Comparison of ENCODE assay signal across 8 mouse cellular contexts in genomic region chr4:40472700-40473530, GRCm38 (mm10). TPM values are rescaled to one million over a fixed set of nuclear protein-coding genes. Genes with fewer than 3 reads are reported as not detected.
A peak's percentile ranks its signal among the peaks of the same experiment; 100 is the strongest.
DNase-seq lines count a peak whose midpoint lies in the region; ATAC-seq and TF ChIP-seq lines count a peak whose summit lies in the region.
"Had no signal": no experiment of that assay in that cellular context is flagged by ENCODE, and none has a peak within 500 bp of the region (broad histone marks: within the 10 kb centered on the region; RNA-seq: fewer than 3 reads in every experiment).

No protein-coding gene starts in this region.

- TF ChIP-seq POLR2A in lung, adult 2 months (IDR thresholded peaks at IDR 0.05; ENCODE audit: borderline replicate concordance, extremely low read depth, low read depth, low read length) = no peak

- peaks cover 5% of the 10 kb centered on the region; the same call in 1 of the 2 replicates for H3K4me1 ChIP-seq in lung, embryonic 15.5 days
- no peaks in the 10 kb centered on the region for H3K4me1 ChIP-seq in lung, adult 2 months (ENCODE audit: control insufficient read depth, insufficient read depth, low read length)
- H3K4me1 ChIP-seq in embryonic facial prominence, embryonic 14.5 days (ENCODE audit: control insufficient read depth, insufficient read depth, low read length) = 0 out of 2 replicates have a peak, but pooled peaks cover 5% of the 10 kb centered on the region
- H3K4me1 ChIP-seq in hindbrain, embryonic 12.5 days = 0 out of 2 replicates have a peak, but pooled peaks cover 2% of the 10 kb centered on the region
- H3K4me1 ChIP-seq in liver, embryonic 16.5 days (ENCODE audit: control insufficient read depth, low read depth, low read length) = no peaks in the 10 kb centered on the region

- no peaks in the 10 kb centered on the region for H3K9me3 ChIP-seq in lung, embryonic 15.5 days
- no peaks in the 10 kb centered on the region for H3K9me3 ChIP-seq in embryonic facial prominence, embryonic 14.5 days (ENCODE audit: control insufficient read depth, low read length)
- H3K9me3 ChIP-seq in hindbrain, embryonic 12.5 days (replicated peaks) = no peaks in the 10 kb centered on the region
- no peaks in the 10 kb centered on the region for H3K9me3 ChIP-seq in liver, embryonic 16.5 days (replicated peaks; ENCODE audit: control insufficient read depth, low read length)

- no peak overlapping the region for H3K9ac ChIP-seq in lung, embryonic 15.5 days
- peak overlapping the region; percentile 52 for H3K9ac ChIP-seq in embryonic facial prominence, embryonic 14.5 days (ENCODE audit: low read depth, low read length)
- H3K9ac ChIP-seq in hindbrain, embryonic 12.5 days = peak overlapping the region; percentile 59
- no peak overlapping the region for H3K9ac ChIP-seq in liver, embryonic 16.5 days (ENCODE audit: low read depth, low read length)

- peaks cover 33% of the 10 kb centered on the region for H3K27me3 ChIP-seq in lung, embryonic 15.5 days
- peaks cover 26% of the 10 kb centered on the region for H3K27me3 ChIP-seq in embryonic facial prominence, embryonic 14.5 days (replicated peaks; ENCODE audit: control insufficient read depth, insufficient read depth, low read length)
- peaks cover 30% of the 10 kb centered on the region for H3K27me3 ChIP-seq in hindbrain, embryonic 12.5 days
- peaks cover 19% of the 10 kb centered on the region for H3K27me3 ChIP-seq in liver, embryonic 16.5 days (ENCODE audit: control insufficient read depth, insufficient read depth, low read depth, low read length)

- no peak for DNase-seq in lung, adult 2 months
- DNase-seq in embryonic facial prominence, embryonic 14.5 days (ENCODE audit: low spot score) = peak; percentile 72
- DNase-seq in ovary, adult 18-20 months (ENCODE audit: low spot score) = peak; percentile 24

- no peak for TF ChIP-seq CTCF in lung, adult 2 months (IDR thresholded peaks at IDR 0.05; ENCODE audit: insufficient read depth, low read length)

- 5% methylated on average over 54 of the region's 55 CpGs for WGBS in lung, embryonic 15.5 days
- 4% methylated on average over 54 of the region's 55 CpGs for WGBS in lung, adult 2 months
- WGBS in embryonic facial prominence, embryonic 14.5 days = 4% methylated on average over 38 of the region's 55 CpGs
- 4% methylated on average over 54 of the region's 55 CpGs for WGBS in hindbrain, embryonic 12.5 days
- 5% methylated on average over 55 of the region's 55 CpGs for WGBS in liver, embryonic 16.5 days (ENCODE audit: insufficient replicate concordance)

- H3K4me3 ChIP-seq in lung, embryonic 15.5 days = peak overlapping the region; percentile 34
- no peak overlapping the region for H3K4me3 ChIP-seq in lung, adult 2 months (replicated peaks; ENCODE audit: extremely low read depth, low read depth, low read length)
- H3K4me3 ChIP-seq in embryonic facial prominence, embryonic 14.5 days (ENCODE audit: low read depth, low read length) = peak overlapping the region; percentile 46
- H3K4me3 ChIP-seq in hindbrain, embryonic 12.5 days = peak overlapping the region; percentile 43
- no peak overlapping the region for H3K4me3 ChIP-seq in liver, embryonic 16.5 days (ENCODE audit: low read depth, low read length)
- H3K4me3 ChIP-seq: erythroblast, embryonic 14.5 days had no signal

- H3K27ac ChIP-seq in lung, embryonic 15.5 days = no peak overlapping the region
- H3K27ac ChIP-seq in embryonic facial prominence, embryonic 14.5 days (replicated peaks; ENCODE audit: low read depth, low read length) = no peak overlapping the region
- no peak overlapping the region for H3K27ac ChIP-seq in hindbrain, embryonic 12.5 days
- H3K27ac ChIP-seq in liver, embryonic 16.5 days (ENCODE audit: low read length) = no peak overlapping the region

- H3K4me2 ChIP-seq in lung, embryonic 15.5 days = peak overlapping the region; percentile 66
- peak overlapping the region; percentile 88 for H3K4me2 ChIP-seq in embryonic facial prominence, embryonic 14.5 days (ENCODE audit: low read depth, low read length)
- H3K4me2 ChIP-seq in hindbrain, embryonic 12.5 days (replicated peaks) = peak overlapping the region; percentile 89
- H3K4me2 ChIP-seq in liver, embryonic 16.5 days (ENCODE audit: low read depth, low read length) = peak overlapping the region; percentile 15

- no peaks in the 10 kb centered on the region for H3K36me3 ChIP-seq in lung, embryonic 15.5 days
- no peaks in the 10 kb centered on the region for H3K36me3 ChIP-seq in embryonic facial prominence, embryonic 14.5 days (ENCODE audit: control insufficient read depth, insufficient read depth, low read length)
- H3K36me3 ChIP-seq in hindbrain, embryonic 12.5 days = no peaks in the 10 kb centered on the region
- no peaks in the 10 kb centered on the region for H3K36me3 ChIP-seq in liver, embryonic 16.5 days (ENCODE audit: control insufficient read depth, insufficient read depth)

- ATAC-seq in lung, embryonic 15.5 days (ENCODE audit: borderline replicate concordance, extremely low read depth, low FRiP score, low TSS enrichment) = peak; percentile 80; the same call in 1 of the 2 replicates
- peak; percentile 86 for ATAC-seq in embryonic facial prominence, embryonic 14.5 days (ENCODE audit: low read depth)
- peak; percentile 93 for ATAC-seq in hindbrain, embryonic 12.5 days (ENCODE audit: low FRiP score)
- no peak for ATAC-seq in liver, embryonic 16.5 days (ENCODE audit: low read depth)
- ATAC-seq in CD4-positive, CD25-positive, alpha-beta regulatory T cell, adult 4 months = no peak

RNA-seq across cellular contexts. Expression of gene Tmem215, which starts 0.9 kb away (rescaled TPM):
- 0.52 and 0.83 TPM in 2 replicates for polyA plus RNA-seq in lung, embryonic 15.5 days (2015; fragmentation: Nextera tagmentation; extraction: Ambion mirVana)
- 0.07 and 0.28 TPM in 2 replicates for polyA plus RNA-seq in lung, adult 2 months (2012; rRNA removed)
- 1.4 TPM in 2 replicates for polyA plus RNA-seq in embryonic facial prominence, embryonic 14.5 days (2014; fragmentation: Nextera tagmentation; extraction: Ambion mirVana)
- polyA plus RNA-seq in hindbrain, embryonic 12.5 days (2016; fragmentation: Nextera tagmentation; extraction: Ambion mirVana) = 0.09 and 0.14 TPM in 2 replicates
- polyA plus RNA-seq in liver, embryonic 16.5 days (2015; fragmentation: Nextera tagmentation; extraction: Ambion mirVana) = 0.12 TPM in 1 of 2 replicates, not detected in the other
- under 1 TPM in 1 of 2 experiments, not detected in 1; 0.15 TPM for polyA plus RNA-seq in CD4-positive, CD25-positive, alpha-beta regulatory T cell, adult 4 months (2017; shearing (Covaris generic))
- polyA plus RNA-seq: erythroblast, embryonic 14.5 days had no signal

Comparison
In these comparisons a context has a peak if more than half of its experiments do, and no peak if none do; other contexts are left out.
1. H3K4me3 ChIP-seq: peak in lung, embryonic 15.5 days (single experiment), embryonic facial prominence, embryonic 14.5 days (single experiment) and hindbrain, embryonic 12.5 days (single experiment); none in lung, adult 2 months (single experiment) and liver, embryonic 16.5 days (single experiment).
2. ATAC-seq: peak in lung, embryonic 15.5 days (single experiment), embryonic facial prominence, embryonic 14.5 days (single experiment) and hindbrain, embryonic 12.5 days (single experiment); none in liver, embryonic 16.5 days (single experiment) and CD4-positive, CD25-positive, alpha-beta regulatory T cell, adult 4 months (single experiment).
3. H3K4me2 ChIP-seq: peak in every context shown above with its lines; median percentile 89 in hindbrain, embryonic 12.5 days; 88 in embryonic facial prominence, embryonic 14.5 days; 66 in lung, embryonic 15.5 days; 15 in liver, embryonic 16.5 days.
4. H3K9ac ChIP-seq: peak in embryonic facial prominence, embryonic 14.5 days (single experiment) and hindbrain, embryonic 12.5 days (single experiment); none in lung, embryonic 15.5 days (single experiment) and liver, embryonic 16.5 days (single experiment).